Mouse (Mus musculus) liver, embryonic 14.5 days (tissue): Measurements from ENCODE around the gene Rims1.

Experiments used
- CTCF ChIP-seq: IDR thresholded peaks from 2 replicates; pipeline ENCODE4 v1.5.1; 2016; ENCODE audit warnings: antibody characterized with exemption, low read depth, control low read depth
- EP300 ChIP-seq: IDR thresholded peaks from 2 replicates; pipeline ENCODE4 v1.6.1; 2016; ENCODE audit warnings: antibody characterized with exemption, low read depth

GRCm38 (mm10) chr1:22286807-22287206, 519.0 kb downstream of the Rims1 start:
- TF ChIP-seq CTCF (no peak), EP300 (no peak)
